Mouse (Mus musculus) inflammation-experienced regulatory T-cells (primary cell): ENCODE measurements around the gene Cd2. TPM values are rescaled to one million over a fixed set of nuclear protein-coding genes. Genes with fewer than 3 reads are reported as not detected.

Experiments used
- polyA plus RNA-seq, 2 experiments: library from polyadenylated mRNA; unstranded; fragments of 100-300 nt; shearing (Covaris generic); gene quantifications; one replicate each; pipeline ENCODE4 v1.2.1; 2017

Cd2 gene
- 1,000 to 10,000 TPM in 1 of 2 experiments, 100 to 1,000 TPM in 1; 999 to 1,353 TPM for polyA plus RNA-seq

GRCm38 (mm10) chr3:101287911-101288311 lies at the start of gene Cd2:
TSS of gene Cd2 (minus strand) at chr3:101287939.

Other genes with a start within 250 kb of the Cd2 start
- gene Ptgfrn, start 177.7 kb downstream of the Cd2 start, polyA plus RNA-seq = 1 to 10 TPM; 1.5 to 1.8 TPM
- gene Igsf3, start 89.1 kb upstream of the Cd2 start, polyA plus RNA-seq = 1 to 10 TPM; 1.5 to 2.7 TPM